Mouse (Mus musculus): Measurements from ENCODE around the gene Lsm2.

DNA sequence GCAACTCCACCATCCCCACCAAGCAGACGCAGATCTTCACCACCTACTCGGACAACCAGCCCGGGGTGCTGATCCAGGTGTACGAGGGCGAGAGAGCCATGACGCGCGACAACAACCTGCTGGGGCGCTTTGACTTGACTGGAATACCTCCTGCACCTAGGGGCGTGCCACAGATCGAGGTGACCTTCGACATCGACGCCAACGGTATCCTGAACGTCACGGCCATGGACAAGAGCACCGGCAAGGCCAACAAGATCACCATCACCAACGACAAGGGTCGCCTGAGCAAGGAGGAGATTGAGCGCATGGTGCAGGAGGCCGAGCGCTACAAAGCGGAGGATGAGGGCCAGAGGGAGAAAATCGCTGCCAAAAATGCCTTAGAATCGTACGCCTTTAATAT, 3.4 kb upstream of the Lsm2 start:
- TF ChIP-seq CTCF (IDR thresholded peaks at IDR 0.05; ENCODE audit: low read depth, low read length) = no peak
- TF ChIP-seq POLR2A (IDR thresholded peaks at IDR 0.05; ENCODE audit: borderline replicate concordance, low read depth, low read length) = no peak
